Mouse (Mus musculus) CD8-positive naive resting alpha-beta T cell, adult 57 days (primary cell): ENCODE measurements around the gene Lrrn1. TPM values are rescaled to one million over a fixed set of nuclear protein-coding genes. Genes with fewer than 3 reads are reported as not detected.

Experiments
- total RNA-seq: library from RNA; stranded (reverse); gene quantifications from one replicate; pipeline ENCODE4 v1.2.4, GENCODE M21; 2023

The Lrrn1 gene
- total RNA-seq: not detected

GRCm38 (mm10) chr6:107528877-107529864, at the start of gene Lrrn1:
TSS of gene Lrrn1 (plus strand) at chr6:107529768.

